Mouse (Mus musculus): ENCODE measurements around the gene Slitrk5.
A peak's percentile ranks its signal among the peaks of the same experiment; 100 is the strongest.
"Not testable (repeated sequence)": the region's sequence is repeated elsewhere in the genome, so short reads cannot be mapped to it uniquely, and the experiment has no call there.

The Slitrk5 gene

GRCm38 (mm10) chr14:111674664-111675147 is at the start of gene Slitrk5:
Gene Slitrk5 (plus strand): TSS chr14:111675097.
- peak; percentile 87 for DNase-seq (ENCODE audit: low read depth, low spot score)

- no peak for DNase-seq (ENCODE audit: low read depth, low spot score)
Observed at GRCm38 (mm10) chr14:111672942-111673341, 2.0 kb upstream of the Slitrk5 start.

GRCm38 (mm10) chr14:111675211-111676165 is 591 bp downstream of the Slitrk5 start:
- DNase-seq (ENCODE audit: low read depth, low spot score) = peak; percentile 33

- DNase-seq (ENCODE audit: low read depth, low spot score) = peak; percentile 52
Observed at GRCm38 (mm10) chr14:111676166-111676581, 1.3 kb downstream of the Slitrk5 start.

- peak; percentile 25 for DNase-seq (ENCODE audit: low read depth, low spot score)
Observed at GRCm38 (mm10) chr14:111676851-111677291, 2.0 kb downstream of the Slitrk5 start.

GRCm38 (mm10) chr14:111677361-111678070 is 2.6 kb downstream of the Slitrk5 start:
- DNase-seq (ENCODE audit: low read depth, low spot score) = peak; percentile 23

GRCm38 (mm10) chr14:111680271-111680670 is 5.4 kb downstream of the Slitrk5 start:
- no peak for DNase-seq (ENCODE audit: low read depth, low spot score)

- DNase-seq (ENCODE audit: low read depth, low spot score) = peak; percentile 52
Observed at GRCm38 (mm10) chr14:111681092-111681708, 6.3 kb downstream of the Slitrk5 start.

- peak; percentile 14 for DNase-seq (ENCODE audit: low read depth, low spot score)
Observed at GRCm38 (mm10) chr14:111681773-111682172, 6.9 kb downstream of the Slitrk5 start.

- DNase-seq (ENCODE audit: low read depth, low spot score) = no peak
Observed at GRCm38 (mm10) chr14:111683543-111683942, 8.6 kb downstream of the Slitrk5 start.

GRCm38 (mm10) chr14:111690139-111690538 is 15.2 kb downstream of the Slitrk5 start:
- DNase-seq (ENCODE audit: low read depth, low spot score) = not testable (repeated sequence)

GRCm38 (mm10) chr14:111729833-111730232 is 54.9 kb downstream of the Slitrk5 start:
- no peak for DNase-seq (ENCODE audit: low read depth, low spot score)

Measured in forelimb bud, embryonic 11.5 days (tissue).